Mouse (Mus musculus) ES-E14 (cell line): Measurements from ENCODE around the gene Txn1. TPM values are rescaled to one million over a fixed set of nuclear protein-coding genes. Genes with fewer than 3 reads are reported as not detected.

Experiments
- DNase-seq: peaks from one replicate; pipeline ENCODE4 v3.0.0-alpha.2; 2013; ENCODE audit warnings: low read depth, low spot score
- H3K27ac ChIP-seq: 2 replicates; pipeline ENCODE4 v1.5.1; 2012; ENCODE audit warnings: low read depth, mild to moderate bottlenecking, low read length, moderate library complexity, mixed read lengths; ENCODE audit not compliant: poor library complexity, insufficient read depth, severe bottlenecking
- H3K36me3 ChIP-seq: 2 replicates; pipeline ENCODE4 v1.6.1; 2012; ENCODE audit warnings: mild to moderate bottlenecking, low read length, moderate library complexity, mixed read lengths; ENCODE audit not compliant: control insufficient read depth, poor library complexity, insufficient read depth, severe bottlenecking
- H3K4me1 ChIP-seq, 2 experiments: fragments of 150-350 bp in 1 of 2; sonication (generic) in 1 of 2; 2 replicates each; pipeline ENCODE4 v1.6.1; 2012; ENCODE audit warnings: low read length in 2 of 2, mild to moderate bottlenecking in 1 of 2, mixed read lengths in 1 of 2; ENCODE audit not compliant: control insufficient read depth in 2 of 2, insufficient read depth in 2 of 2, poor library complexity in 1 of 2
- H3K4me3 ChIP-seq, 2 experiments: fragments of 150-350 bp in 1 of 2; sonication (generic) in 1 of 2; 2 replicates each; pipeline ENCODE4 v1.5.1; 2012; ENCODE audit warnings: low read length in 2 of 2, low read depth in 1 of 2, mild to moderate bottlenecking in 1 of 2, mixed read lengths in 1 of 2; ENCODE audit not compliant: insufficient read depth in 1 of 2, poor library complexity in 1 of 2, severe bottlenecking in 1 of 2
- H3K9ac ChIP-seq: 2 replicates; pipeline ENCODE4 v1.6.1; 2012; ENCODE audit warnings: low read depth, mild to moderate bottlenecking, low read length, mixed read lengths; ENCODE audit not compliant: poor library complexity, insufficient read depth, severe bottlenecking
- H3K9me3 ChIP-seq: fragments of 150-350 bp; sonication (generic); 2 replicates; pipeline ENCODE4 v1.6.1; 2012; ENCODE audit warnings: low read depth, mild to moderate bottlenecking, low read length; ENCODE audit not compliant: control insufficient read depth, insufficient read depth
- CHD2 ChIP-seq: IDR thresholded peaks from 2 replicates; pipeline ENCODE4 v1.6.1; 2014; ENCODE audit warnings: mild to moderate bottlenecking, low read depth, low read length, inconsistent platforms
- HCFC1 ChIP-seq: IDR thresholded peaks from 2 replicates; pipeline ENCODE4 v1.6.1; 2012; ENCODE audit warnings: low read length, inconsistent platforms, borderline replicate concordance; ENCODE audit not compliant: insufficient read depth
- MAFK ChIP-seq: IDR thresholded peaks from 2 replicates; pipeline ENCODE4 v1.6.1; 2014; ENCODE audit warnings: mild to moderate bottlenecking, low read depth, low read length, inconsistent platforms; ENCODE audit not compliant: insufficient read depth
- ZC3H11A ChIP-seq: IDR thresholded peaks from 2 replicates; pipeline ENCODE4 v1.6.1; 2012; ENCODE audit warnings: low read depth, mild to moderate bottlenecking, inconsistent platforms, low read length, borderline replicate concordance
- ZNF384 ChIP-seq: IDR thresholded peaks from 2 replicates; pipeline ENCODE4 v1.6.1; 2012; ENCODE audit warnings: low read depth, low read length, inconsistent platforms
- in situ Hi-C, 2 experiments: fragments of 600-800 bp; cut with MboI; formaldehyde crosslinking; loops; one replicate each; pipeline ENCODE4 v1.15.1; 2025; ENCODE audit warnings: low sequenced_read_pairs in 2 of 2, inconsistent platforms in 1 of 2; ENCODE audit not compliant: unreplicated experiment in 2 of 2
- total RNA-seq: library from RNA; depleted of rRNA; stranded (reverse); fragments of 300-350 nt; gene quantifications from 2 replicates; pipeline ENCODE4 v1.2.3, GENCODE M21; 2012

Txn1 gene
- total RNA-seq, 1 experiment: 401 TPM

DNA sequence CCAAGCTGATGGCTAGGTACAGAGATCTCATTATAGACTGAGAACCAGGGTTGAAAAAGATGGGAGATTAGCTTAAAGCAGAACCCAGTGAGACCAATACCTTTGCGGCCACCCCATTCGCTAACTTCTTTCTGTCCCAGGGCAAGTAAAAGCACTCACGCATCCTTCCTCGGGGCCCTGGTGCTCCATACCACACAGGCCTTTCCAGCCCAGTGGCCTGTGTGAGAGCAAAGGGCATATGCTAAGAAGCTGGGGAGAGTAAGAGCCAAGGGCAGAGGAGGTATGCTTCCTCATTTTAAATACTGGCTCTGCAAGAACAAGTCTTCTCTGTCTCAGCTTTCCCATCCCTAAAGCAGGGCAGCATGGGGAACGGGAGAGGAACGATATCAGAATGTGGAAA, 6.3 kb downstream of the Txn1 start:
- Histone ChIP-seq H3K4me3 (no peak overlapping the region), H3K36me3 (peaks cover 52% of the 10 kb centered on the region), H3K4me1 (peaks cover 0 to 7% of the 10 kb centered on the region in 2 experiments; a peak in 2 of 4 replicates), H3K9me3 (no peaks in the 10 kb centered on the region), H3K9ac (no peak overlapping the region), H3K27ac (no peak overlapping the region)
- in situ Hi-C loops: no loop called here
- DNase-seq: no peak
- TF ChIP-seq MAFK (no peak), CHD2 (no peak), ZC3H11A (no peak), HCFC1 (no peak), ZNF384 (no peak)

DNA sequence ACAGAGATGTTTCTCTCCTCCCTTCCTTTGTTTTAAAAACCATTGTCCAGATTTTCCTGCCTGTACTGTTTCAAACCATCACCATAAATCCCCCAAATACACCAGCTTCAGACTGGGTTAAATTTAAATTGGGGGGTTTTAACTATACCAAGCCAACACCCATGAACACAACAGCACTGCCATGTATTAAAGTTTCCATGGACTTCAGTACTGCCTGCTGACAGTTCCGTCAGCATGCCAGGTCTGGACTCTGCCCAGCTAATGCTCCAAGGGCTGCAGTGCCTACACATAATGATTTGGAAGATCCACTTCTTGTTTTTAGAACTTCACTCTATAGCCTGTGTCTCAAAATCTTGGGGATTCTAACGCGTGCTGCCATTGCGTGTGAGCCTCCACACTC, 8.7 kb downstream of the Txn1 start:
- peaks cover 0 to 4% of the 10 kb centered on the region in 2 experiments; a peak in 2 of 4 replicates for H3K4me1 ChIP-seq
- TF ChIP-seq ZNF384 (no peak), ZC3H11A (no peak), CHD2 (no peak), HCFC1 (no peak), MAFK (no peak)
- H3K9me3 ChIP-seq: no peaks in the 10 kb centered on the region
- H3K9ac ChIP-seq: no peak overlapping the region
- in situ Hi-C loops: no loop called here
- peaks cover 61% of the 10 kb centered on the region for H3K36me3 ChIP-seq
- no peak overlapping the region for H3K4me3 ChIP-seq
- H3K27ac ChIP-seq: no peak overlapping the region
- DNase-seq: no peak

- Histone ChIP-seq H3K36me3 (peaks cover 60% of the 10 kb centered on the region), H3K9ac (no peak overlapping the region), H3K27ac (no peak overlapping the region), H3K4me1 (peaks cover 0 to 4% of the 10 kb centered on the region in 2 experiments; a peak in 2 of 4 replicates), H3K9me3 (no peaks in the 10 kb centered on the region), H3K4me3 (no peak overlapping the region)
- TF ChIP-seq MAFK (no peak), CHD2 (no peak), ZNF384 (no peak), HCFC1 (no peak), ZC3H11A (no peak)
- in situ Hi-C loops: no loop called here
- no peak for DNase-seq
Observed at GRCm38 (mm10) chr4:57947036-57947435, 9.2 kb downstream of the Txn1 start.

- peaks cover 27% of the 10 kb centered on the region for H3K36me3 ChIP-seq
- H3K27ac ChIP-seq: no peak overlapping the region
- no peaks in the 10 kb centered on the region for H3K9me3 ChIP-seq
- H3K4me3 ChIP-seq: no peak overlapping the region
- H3K4me1 ChIP-seq: no peaks in the 10 kb centered on the region; a peak in 1 of 4 replicates
- H3K9ac ChIP-seq: no peak overlapping the region
- in situ Hi-C loops: no loop called here
- TF ChIP-seq HCFC1 (no peak), CHD2 (no peak), ZNF384 (no peak), ZC3H11A (no peak), MAFK (no peak)
- no peak for DNase-seq
Observed at GRCm38 (mm10) chr4:57942892-57943291, 13.3 kb downstream of the Txn1 start.

- DNase-seq: no peak
- H3K4me1 ChIP-seq: peaks cover 0 to 6% of the 10 kb centered on the region in 2 experiments; a peak in 1 of 4 replicates
- H3K9ac ChIP-seq: no peak overlapping the region
- TF ChIP-seq MAFK (no peak), HCFC1 (no peak), CHD2 (no peak), ZC3H11A (no peak), ZNF384 (no peak)
- no peaks in the 10 kb centered on the region for H3K9me3 ChIP-seq
- in situ Hi-C loops: no loop called here
- H3K4me3 ChIP-seq: no peak overlapping the region
- H3K36me3 ChIP-seq: peaks cover 13% of the 10 kb centered on the region
- no peak overlapping the region for H3K27ac ChIP-seq
Observed at GRCm38 (mm10) chr4:57940631-57941030, 15.6 kb downstream of the Txn1 start.
